Mouse (Mus musculus) forebrain, embryonic 14.5 days (tissue): ENCODE measurements at regions not wholly inside any gene's neighbourhood (a gene's known extent, or its start where the extent isn't known, plus 50 kb on each side); places are given as distances from the start of the nearest gene placed in this dataset.

Experiments
- ATAC-seq: fragments of 200-750 bp; cut with Nextera tagmentation; 2 replicates; pipeline ENCODE4 v1.8.0; 2017; ENCODE audit warnings: mild to moderate bottlenecking, moderate library complexity
- DNase-seq: peaks from one replicate; pipeline ENCODE4 v3.0.0-alpha.2; 2015; ENCODE audit warnings: low spot score
- H3K27ac ChIP-seq: fragments of 300-500 bp; sonication (generic); 2 replicates; pipeline ENCODE4 v1.5.1; 2014; ENCODE audit warnings: low read depth, mild to moderate bottlenecking, control low read depth, low read length, moderate library complexity
- H3K27me3 ChIP-seq: fragments of 300-500 bp; sonication (generic); replicated peaks from 2 replicates; pipeline ENCODE4 v1.6.1; 2014; ENCODE audit warnings: low read length, control low read depth, mixed read lengths; ENCODE audit not compliant: control insufficient read depth, insufficient read depth
- H3K36me3 ChIP-seq: fragments of 300-500 bp; sonication (generic); 2 replicates; pipeline ENCODE4 v1.6.1; 2014; ENCODE audit warnings: low read length, control low read depth; ENCODE audit not compliant: control insufficient read depth, insufficient read depth
- H3K4me1 ChIP-seq: fragments of 300-500 bp; sonication (generic); 2 replicates; pipeline ENCODE4 v1.6.1; 2014; ENCODE audit warnings: antibody characterized with exemption, low read length, control low read depth; ENCODE audit not compliant: control insufficient read depth, insufficient read depth
- H3K4me2 ChIP-seq: fragments of 300-500 bp; sonication (generic); 2 replicates; pipeline ENCODE4 v1.6.1; 2014; ENCODE audit warnings: mild to moderate bottlenecking, control low read depth, low read length
- H3K4me3 ChIP-seq: fragments of 300-500 bp; sonication (generic); 2 replicates; pipeline ENCODE4 v1.5.1; 2014; ENCODE audit warnings: low read depth, low read length, control low read depth
- H3K9ac ChIP-seq: fragments of 300-500 bp; sonication (generic); 2 replicates; pipeline ENCODE4 v1.6.1; 2014; ENCODE audit warnings: mild to moderate bottlenecking, low read length, control low read depth, moderate library complexity
- H3K9me3 ChIP-seq: fragments of 300-500 bp; sonication (generic); replicated peaks from 2 replicates; pipeline ENCODE4 v1.6.1; 2016; ENCODE audit warnings: low read length, control low read depth, mixed read lengths; ENCODE audit not compliant: control insufficient read depth
- WGBS: fragments of 180-500 bp; shearing (Covaris S2); extraction: QIAGEN DNeasy Blood & Tissue Kit; methylation state at CpG from one replicate; pipeline ENCODE4 v1.1.7; 2014; 5-methylcytosine and 5-hydroxymethylcytosine counted together

DNA sequence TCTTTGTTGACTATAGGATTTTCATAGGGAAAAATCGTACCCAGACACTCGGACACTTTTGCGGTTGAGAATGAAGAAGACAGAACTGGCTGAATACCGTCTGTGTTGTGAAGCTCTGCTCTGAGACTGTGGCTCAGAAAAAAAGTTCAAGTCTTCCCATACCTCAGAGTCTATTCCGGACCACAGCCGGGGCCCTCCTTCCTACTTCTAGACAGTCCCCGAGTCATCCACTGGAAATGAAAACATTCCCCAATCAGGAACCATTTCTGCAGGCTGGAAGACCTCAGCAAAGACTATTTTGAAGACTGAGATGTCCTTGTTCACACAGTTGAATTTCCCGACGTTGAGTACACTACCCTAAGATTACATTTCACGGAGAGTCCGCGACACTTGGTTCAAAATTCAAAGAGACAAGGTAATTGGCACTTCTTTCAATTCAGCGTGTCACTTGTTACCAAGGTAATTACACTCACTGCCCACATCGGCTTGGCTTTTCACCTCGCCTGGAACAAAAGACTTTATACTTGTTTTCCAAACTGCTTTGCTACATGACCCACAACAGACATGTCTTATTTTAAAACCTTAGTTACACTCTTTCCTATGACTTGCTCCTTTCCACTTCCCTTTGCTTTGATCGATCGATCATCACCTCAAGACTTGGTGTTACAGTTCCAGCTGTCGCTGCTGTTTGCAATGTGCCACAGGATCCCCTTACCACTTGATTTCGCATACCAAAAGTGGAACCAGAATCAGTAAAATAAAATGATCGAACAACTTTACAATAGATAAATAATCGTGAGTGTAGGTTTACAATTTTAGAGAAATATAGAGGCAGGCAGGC, 219.2 kb upstream of the Pcsk5 start:
- no peaks in the 10 kb centered on the region for H3K4me1 ChIP-seq
- H3K9me3 ChIP-seq = no peaks in the 10 kb centered on the region
- H3K36me3 ChIP-seq = no peaks in the 10 kb centered on the region
- 63% methylated on average over 21 of the region's 21 CpGs for WGBS
- no peak for ATAC-seq
- no peaks in the 10 kb centered on the region for H3K27me3 ChIP-seq
- H3K9ac ChIP-seq = no peak overlapping the region
- no peak overlapping the region for H3K4me3 ChIP-seq
- H3K4me2 ChIP-seq = no peak overlapping the region
- no peak for DNase-seq
- H3K27ac ChIP-seq = no peak overlapping the region

DNA sequence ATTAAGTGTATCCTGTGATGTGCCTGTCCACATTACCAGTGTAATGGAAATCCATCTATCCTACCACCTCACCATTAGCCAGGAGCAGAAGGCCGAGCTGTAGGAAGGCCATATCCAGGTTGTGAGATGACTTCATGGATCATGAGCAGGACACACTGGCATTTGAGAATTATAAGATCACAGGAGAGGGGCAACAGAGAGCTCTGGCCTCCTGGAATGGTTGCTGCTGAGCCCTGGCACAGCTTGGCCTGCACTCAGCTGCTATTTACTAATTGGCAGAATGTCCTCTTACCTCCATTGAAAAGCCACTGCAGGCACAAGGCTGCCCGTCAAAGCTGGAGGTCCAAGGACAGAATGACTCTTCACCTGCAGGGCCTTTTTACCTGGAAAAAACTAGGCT, 212.9 kb upstream of the Pcsk5 start:
- Histone ChIP-seq H3K4me2 (no peak overlapping the region), H3K4me3 (no peak overlapping the region), H3K9me3 (no peaks in the 10 kb centered on the region), H3K27me3 (no peaks in the 10 kb centered on the region), H3K36me3 (no peaks in the 10 kb centered on the region), H3K9ac (no peak overlapping the region), H3K4me1 (no peaks in the 10 kb centered on the region), H3K27ac (no peak overlapping the region)
- 82% methylated on average over 2 of the region's 2 CpGs for WGBS
- DNase-seq (no peak), ATAC-seq (no peak)

DNA sequence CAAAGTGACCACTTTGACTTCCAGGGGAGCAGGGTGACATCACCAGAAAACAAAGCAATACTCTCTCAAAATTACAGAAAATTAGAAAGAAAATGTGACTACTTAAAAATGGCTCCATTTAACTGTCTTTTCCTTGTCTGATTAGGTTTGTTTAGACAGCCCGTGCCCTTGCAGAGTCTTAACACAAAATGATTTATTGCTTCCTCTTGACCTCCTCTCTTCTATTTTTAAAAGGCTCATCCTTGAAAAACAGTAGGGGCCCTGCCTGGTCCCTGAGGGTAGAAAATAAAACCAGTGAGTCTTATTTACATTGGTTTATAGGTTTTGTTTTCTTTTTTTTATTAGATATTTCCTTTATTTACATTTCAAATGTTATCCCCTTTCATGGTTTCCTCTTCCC, 196.8 kb upstream of the Pcsk5 start:
- no peak overlapping the region for H3K9ac ChIP-seq
- ATAC-seq = no peak
- WGBS = 91% methylated on average over 1 of the region's 1 CpGs
- no peaks in the 10 kb centered on the region for H3K27me3 ChIP-seq
- no peaks in the 10 kb centered on the region for H3K4me1 ChIP-seq
- no peaks in the 10 kb centered on the region for H3K9me3 ChIP-seq
- H3K4me3 ChIP-seq = no peak overlapping the region
- no peak overlapping the region for H3K27ac ChIP-seq
- H3K4me2 ChIP-seq = no peak overlapping the region
- no peaks in the 10 kb centered on the region for H3K36me3 ChIP-seq
- no peak for DNase-seq

DNA sequence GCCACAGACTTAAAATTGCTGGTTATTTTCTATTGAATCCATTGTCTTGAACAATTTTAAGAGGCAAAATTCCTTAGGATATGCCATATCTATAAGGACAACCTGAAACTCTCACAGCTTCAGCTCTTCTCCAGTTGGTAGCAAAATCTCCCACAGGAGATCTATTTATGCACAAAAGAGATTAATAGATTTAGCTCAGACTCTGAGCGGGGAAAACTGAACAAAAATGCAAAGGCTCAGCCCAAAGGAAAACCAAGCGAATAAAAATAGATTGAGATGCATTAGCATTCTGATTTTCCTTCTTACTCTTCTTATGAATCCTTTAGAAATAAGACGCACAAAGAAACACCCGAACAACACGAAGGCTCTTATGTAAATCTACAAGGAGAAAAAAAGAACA, 196.2 kb upstream of the Pcsk5 start:
- Histone ChIP-seq H3K27ac (no peak overlapping the region), H3K36me3 (no peaks in the 10 kb centered on the region), H3K9ac (no peak overlapping the region), H3K27me3 (no peaks in the 10 kb centered on the region), H3K9me3 (no peaks in the 10 kb centered on the region), H3K4me2 (no peak overlapping the region), H3K4me3 (no peak overlapping the region), H3K4me1 (no peaks in the 10 kb centered on the region)
- ATAC-seq (no peak), DNase-seq (no peak)
- WGBS = 93% methylated on average over 5 of the region's 5 CpGs

DNA sequence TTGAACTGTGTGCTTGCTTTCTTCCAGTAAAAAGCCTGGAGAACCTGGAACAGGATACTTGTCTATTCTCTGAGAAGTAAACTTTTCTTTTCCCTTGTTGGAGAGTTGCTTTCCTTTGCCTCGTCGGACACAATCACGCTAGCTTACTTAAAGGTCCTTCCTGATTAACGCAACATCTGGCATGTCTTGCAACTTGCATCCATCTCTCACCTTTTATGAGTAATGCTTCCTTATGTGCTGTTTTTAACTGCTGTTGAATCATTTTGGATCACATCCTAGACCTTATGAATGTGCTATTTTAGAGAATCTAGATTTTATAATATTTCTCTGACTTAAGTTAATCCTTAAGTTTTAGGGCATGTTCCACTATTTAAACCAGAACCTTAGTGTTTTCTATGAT, 188.4 kb upstream of the Pcsk5 start:
- no peak for ATAC-seq
- no peaks in the 10 kb centered on the region for H3K36me3 ChIP-seq

DNA sequence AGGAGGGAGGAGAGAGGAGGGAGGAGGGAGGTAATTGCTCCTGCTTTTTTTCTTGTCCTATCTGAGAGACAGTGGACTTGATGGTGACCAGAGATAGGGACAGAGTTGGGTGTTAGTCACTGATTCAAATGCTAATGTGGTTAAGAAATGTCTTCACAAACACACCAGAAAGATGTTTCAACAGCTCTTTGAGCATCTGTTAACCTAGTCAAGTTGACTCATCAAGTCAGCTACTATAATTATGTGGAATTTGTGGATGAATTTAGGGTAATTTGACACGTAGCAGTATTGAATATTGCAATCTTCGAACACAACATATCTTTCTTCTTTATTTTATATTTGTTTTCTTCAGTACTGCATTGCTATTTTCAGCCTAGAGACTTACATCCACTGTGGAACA, 182.9 kb upstream of the Pcsk5 start:
- no peak for ATAC-seq
- Histone ChIP-seq H3K27ac (no peak overlapping the region), H3K4me2 (no peak overlapping the region), H3K9ac (no peak overlapping the region), H3K4me3 (no peak overlapping the region), H3K36me3 (no peaks in the 10 kb centered on the region), H3K9me3 (no peaks in the 10 kb centered on the region), H3K27me3 (no peaks in the 10 kb centered on the region), H3K4me1 (no peaks in the 10 kb centered on the region)
- WGBS = 69% methylated on average over 2 of the region's 2 CpGs
- DNase-seq = no peak

More for the DNA sequence above, 188.4 kb upstream of the Pcsk5 start:
- Histone ChIP-seq H3K4me3 (no peak overlapping the region), H3K27me3 (no peaks in the 10 kb centered on the region), H3K4me1 (no peaks in the 10 kb centered on the region), H3K27ac (no peak overlapping the region), H3K9ac (no peak overlapping the region), H3K4me2 (no peak overlapping the region), H3K9me3 (no peaks in the 10 kb centered on the region)
- WGBS = 85% methylated on average over 4 of the region's 4 CpGs
- no peak for DNase-seq

DNA sequence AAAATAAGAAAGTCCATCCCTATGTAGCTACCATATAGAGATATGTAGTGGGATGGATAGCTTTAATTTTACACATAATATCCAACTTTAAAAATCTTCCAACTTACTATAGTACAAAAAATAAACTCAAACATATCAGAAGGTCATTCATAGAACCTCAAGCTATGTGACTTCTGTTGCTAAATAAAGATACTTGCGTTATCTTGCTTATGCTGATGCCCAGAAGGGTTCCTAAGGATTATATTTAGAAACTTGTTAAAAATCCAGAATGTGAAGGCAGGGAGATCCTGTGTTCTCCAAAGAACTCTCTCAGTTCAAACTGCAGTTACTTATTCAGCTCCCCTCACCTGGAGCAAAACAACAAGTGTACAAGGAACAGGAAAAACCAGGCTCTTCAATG, 177.9 kb upstream of the Pcsk5 start:
- ATAC-seq = no peak
- 94% methylated on average over 1 of the region's 1 CpGs for WGBS

DNA sequence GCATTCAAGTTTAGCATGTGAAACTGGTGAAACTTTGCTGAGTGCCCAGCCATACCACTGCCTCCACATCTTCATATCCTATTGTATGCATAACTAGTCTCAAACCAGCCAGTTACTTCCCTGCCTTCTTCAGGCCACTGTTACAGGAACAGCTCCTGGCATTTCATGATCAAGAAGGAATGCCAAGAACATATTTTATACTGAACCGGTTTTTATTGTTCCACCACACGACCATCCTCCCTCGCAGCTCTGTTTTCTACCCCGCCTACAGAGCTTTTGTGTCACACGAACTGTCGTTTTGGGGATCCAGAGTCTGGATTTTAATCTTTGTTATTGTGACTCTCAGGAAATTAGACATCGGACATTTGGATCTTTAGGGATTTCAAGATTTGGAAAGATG, 174.6 kb upstream of the Pcsk5 start:
- H3K27me3 ChIP-seq = no peaks in the 10 kb centered on the region
- no peak overlapping the region for H3K9ac ChIP-seq
- WGBS = 83% methylated on average over 7 of the region's 7 CpGs
- H3K27ac ChIP-seq = no peak overlapping the region
- H3K4me1 ChIP-seq = no peaks in the 10 kb centered on the region
- no peak overlapping the region for H3K4me3 ChIP-seq
- ATAC-seq = no peak
- H3K4me2 ChIP-seq = no peak overlapping the region
- H3K9me3 ChIP-seq = no peaks in the 10 kb centered on the region
- DNase-seq = no peak
- no peaks in the 10 kb centered on the region for H3K36me3 ChIP-seq

More for the DNA sequence above, 177.9 kb upstream of the Pcsk5 start:
- Histone ChIP-seq H3K4me1 (no peaks in the 10 kb centered on the region), H3K4me2 (no peak overlapping the region), H3K36me3 (no peaks in the 10 kb centered on the region), H3K9ac (no peak overlapping the region), H3K27ac (no peak overlapping the region), H3K9me3 (no peaks in the 10 kb centered on the region), H3K27me3 (no peaks in the 10 kb centered on the region), H3K4me3 (no peak overlapping the region)
- DNase-seq = no peak

DNA sequence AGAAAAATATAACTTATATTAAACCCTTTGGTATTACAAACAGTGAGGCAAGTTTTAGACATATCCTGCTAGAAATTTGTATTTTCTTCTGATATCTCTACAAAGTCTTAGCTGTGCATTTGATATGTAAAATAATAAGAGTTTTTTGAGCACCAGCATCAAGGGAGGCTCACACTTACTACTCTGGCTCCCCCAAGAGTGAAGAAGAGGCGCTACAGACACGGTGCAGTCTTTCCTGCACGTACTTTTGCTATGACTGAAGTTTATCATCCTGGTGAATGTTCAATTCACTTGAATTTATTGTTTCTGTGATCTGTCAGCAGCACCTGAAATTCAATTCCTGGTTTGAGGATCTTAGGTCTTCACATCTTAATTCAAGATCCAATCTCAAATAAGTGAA, 160.1 kb upstream of the Pcsk5 start:
- Histone ChIP-seq H3K9ac (no peak overlapping the region), H3K27me3 (no peaks in the 10 kb centered on the region), H3K9me3 (no peaks in the 10 kb centered on the region), H3K4me2 (no peak overlapping the region), H3K36me3 (no peaks in the 10 kb centered on the region), H3K4me3 (no peak overlapping the region), H3K27ac (no peak overlapping the region), H3K4me1 (no peaks in the 10 kb centered on the region)
- no peak for DNase-seq
- 85% methylated on average over 3 of the region's 3 CpGs for WGBS
- ATAC-seq = no peak
